Mouse (Mus musculus) megakaryocyte, embryonic 14.5 days (primary cell): ENCODE data around the gene Phb.

Source experiments
- FLI1 ChIP-seq: IDR thresholded peaks from 2 replicates; pipeline ENCODE4 v1.6.1; 2012; ENCODE audit warnings: low read length, inconsistent platforms, mixed read lengths
- GATA1 ChIP-seq: IDR thresholded peaks from 3 replicates; pipeline ENCODE4 v1.6.1; 2012; ENCODE audit warnings: mixed read lengths, low read length, inconsistent platforms, borderline replicate concordance

GRCm38 (mm10) chr11:95714411-95714810 lies 47.7 kb downstream of the Phb start:
- TF ChIP-seq GATA1, result no peak
- TF ChIP-seq FLI1, result no peak
